Mouse (Mus musculus): ENCODE measurements at regions not wholly inside any gene's neighbourhood (a gene's known extent, or its start where the extent isn't known, plus 50 kb on each side); places are given as distances from the start of the nearest gene placed in this dataset.

- no peak for DNase-seq (ENCODE audit: low read depth, low spot score)
- TF ChIP-seq BHLHE40 (IDR thresholded peaks at IDR 0.05; ENCODE audit: borderline replicate concordance, low read depth, low read length) (no peak), POLR2AphosphoS5 (IDR thresholded peaks at IDR 0.05; ENCODE audit: borderline replicate concordance, low read depth, low read length) (no peak), CHD2 (IDR thresholded peaks at IDR 0.05; ENCODE audit: low read length) (no peak), JUND (IDR thresholded peaks at IDR 0.05; ENCODE audit: low read depth, low read length) (no peak), ZC3H11A (IDR thresholded peaks at IDR 0.05; ENCODE audit: low read depth, low read length) (no peak), GABPA (IDR thresholded peaks at IDR 0.05; ENCODE audit: low read depth, low read length) (no peak), ZKSCAN1 (IDR thresholded peaks at IDR 0.05; ENCODE audit: low read depth, low read length) (no peak), MYB (IDR thresholded peaks at IDR 0.05; ENCODE audit: low read depth, low read length) (no peak), TBP (IDR thresholded peaks at IDR 0.05; ENCODE audit: low read depth, low read length) (no peak), UBTF (IDR thresholded peaks at IDR 0.05; ENCODE audit: borderline replicate concordance, insufficient read depth, low read depth, low read length) (no peak), TAL1 (IDR thresholded peaks at IDR 0.05; ENCODE audit: low read length) (no peak), MYC (IDR thresholded peaks at IDR 0.05; ENCODE audit: low read depth, low read length) (no peak), USF2 (IDR thresholded peaks at IDR 0.05; ENCODE audit: borderline replicate concordance in 1 of 2, insufficient read depth in 1 of 2, low read depth in 1 of 2, low read length in 2 of 2) (no peak), RCOR1 (IDR thresholded peaks at IDR 0.05; ENCODE audit: low read depth, low read length) (no peak), MAX (IDR thresholded peaks at IDR 0.05; ENCODE audit: low read length) (no peak), MAZ (IDR thresholded peaks at IDR 0.05; ENCODE audit: low read depth, low read length) (no peak), TCF12 (IDR thresholded peaks at IDR 0.05; ENCODE audit: low read depth, low read length) (no peak), SIN3A (IDR thresholded peaks at IDR 0.05; ENCODE audit: low read length) (no peak)
- Histone ChIP-seq H3K27me3 (ENCODE audit: control insufficient read depth in 1 of 2, insufficient read depth in 2 of 2, low read length in 2 of 2) (no peaks in the 10 kb centered on the region), H3K36me3 (ENCODE audit: control insufficient read depth in 1 of 2, insufficient read depth in 2 of 2, low read length in 2 of 2) (no peaks in the 10 kb centered on the region), H3K4me1 (ENCODE audit: control insufficient read depth in 1 of 2, insufficient read depth in 2 of 2, low read length in 2 of 2) (no peaks in the 10 kb centered on the region), H3K9me3 (replicated peaks; ENCODE audit: insufficient read depth, low read length) (no peaks in the 10 kb centered on the region), H3K9ac (ENCODE audit: control insufficient read depth, low read depth, low read length, poor library complexity, severe bottlenecking) (no peak overlapping the region), H3K4me3 (ENCODE audit: control insufficient read depth in 1 of 2, insufficient read depth in 1 of 2, low read depth in 2 of 2, low read length in 2 of 2) (no peak overlapping the region), H3K79me2 (ENCODE audit: control insufficient read depth, insufficient read depth, low read length, poor library complexity) (no peaks in the 10 kb centered on the region), H3K27ac (ENCODE audit: control insufficient read depth, low read depth, low read length) (no peak overlapping the region)
Observed at GRCm38 (mm10) chr10:118984580-118984979, 114.6 kb upstream of the Dyrk2 start.

- Histone ChIP-seq H3K27me3 (ENCODE audit: control insufficient read depth in 1 of 2, insufficient read depth in 2 of 2, low read length in 2 of 2) (no peaks in the 10 kb centered on the region), H3K4me1 (ENCODE audit: control insufficient read depth in 1 of 2, insufficient read depth in 2 of 2, low read length in 2 of 2) (no peaks in the 10 kb centered on the region), H3K36me3 (ENCODE audit: control insufficient read depth in 1 of 2, insufficient read depth in 2 of 2, low read length in 2 of 2) (no peaks in the 10 kb centered on the region), H3K9me3 (replicated peaks; ENCODE audit: insufficient read depth, low read length) (no peaks in the 10 kb centered on the region), H3K9ac (ENCODE audit: control insufficient read depth, low read depth, low read length, poor library complexity, severe bottlenecking) (no peak overlapping the region), H3K79me2 (ENCODE audit: control insufficient read depth, insufficient read depth, low read length, poor library complexity) (no peaks in the 10 kb centered on the region), H3K27ac (ENCODE audit: control insufficient read depth, low read depth, low read length) (no peak overlapping the region), H3K4me3 (ENCODE audit: control insufficient read depth in 1 of 2, insufficient read depth in 1 of 2, low read depth in 2 of 2, low read length in 2 of 2) (no peak overlapping the region)
- TF ChIP-seq MEF2A (IDR thresholded peaks at IDR 0.05; ENCODE audit: extremely low read depth, insufficient replicate concordance, low read depth, low read length, poor library complexity, severe bottlenecking) (no peak), UBTF (IDR thresholded peaks at IDR 0.05; ENCODE audit: borderline replicate concordance, insufficient read depth, low read depth, low read length) (no peak), POLR2A (IDR thresholded peaks at IDR 0.05; ENCODE audit: control insufficient read depth in 1 of 2, insufficient read depth in 1 of 2, low read depth in 1 of 2, low read length in 2 of 2, poor library complexity in 1 of 2) (no peak), JUND (IDR thresholded peaks at IDR 0.05; ENCODE audit: low read depth, low read length) (no peak), KAT2A (conservative IDR thresholded peaks at IDR 0.05; ENCODE audit: low read depth, low read length) (no peak), TCF12 (IDR thresholded peaks at IDR 0.05; ENCODE audit: low read depth, low read length) (no peak), ZNF384 (IDR thresholded peaks at IDR 0.05; ENCODE audit: low read depth, low read length) (no peak), E2F4 (IDR thresholded peaks at IDR 0.05; ENCODE audit: borderline replicate concordance, low read depth, low read length) (no peak), SMC3 (IDR thresholded peaks at IDR 0.05; ENCODE audit: low read depth, low read length) (no peak), GATA1 (IDR thresholded peaks at IDR 0.05; ENCODE audit: low read depth, low read length) (no peak), CTCF (IDR thresholded peaks at IDR 0.05 in 2 of 3, conservative IDR thresholded peaks at IDR 0.05 in 1 of 3; ENCODE audit: control insufficient read depth in 1 of 3, insufficient read depth in 1 of 3, low read depth in 2 of 3, low read length in 3 of 3, poor library complexity in 1 of 3, severe bottlenecking in 1 of 3) (no peak), ZC3H11A (IDR thresholded peaks at IDR 0.05; ENCODE audit: low read depth, low read length) (no peak), HCFC1 (IDR thresholded peaks at IDR 0.05; ENCODE audit: low read depth, low read length) (no peak)
- no peak for DNase-seq (ENCODE audit: low read depth, low spot score)
Observed at GRCm38 (mm10) chr10:118981446-118981845, 111.4 kb upstream of the Dyrk2 start.
